23 mouse cellular contexts compared by ENCODE assay signal in genomic region chr6:67179416-67179815, GRCm38 (mm10). TPM values are rescaled to one million over a fixed set of nuclear protein-coding genes. Genes with fewer than 3 reads are reported as not detected.
DNase-seq lines count a peak whose midpoint lies in the region; ATAC-seq and TF ChIP-seq lines count a peak whose summit lies in the region.
"Had no signal": no experiment of that assay in that cellular context is flagged by ENCODE, and none has a peak within 500 bp of the region (broad histone marks: within the 10 kb centered on the region; RNA-seq: fewer than 3 reads in every experiment).

No protein-coding gene starts in this region.

- H3K9ac ChIP-seq in stomach, postnatal 0 days (ENCODE audit: low read length), result no peak overlapping the region
- H3K9ac ChIP-seq: embryonic facial prominence, embryonic 12.5 days; forebrain, embryonic 13.5 days; forebrain, embryonic 15.5 days; forebrain, postnatal 0 days had no signal

- H3K36me3 ChIP-seq in stomach, postnatal 0 days (ENCODE audit: control insufficient read depth, insufficient read depth, low read length), result no peaks in the 10 kb centered on the region
- H3K36me3 ChIP-seq: embryonic facial prominence, embryonic 10.5 days; embryonic facial prominence, embryonic 12.5 days; forebrain, embryonic 15.5 days; G1E had no signal

- no peak overlapping the region for H3K27ac ChIP-seq in stomach, postnatal 0 days (replicated peaks)
- H3K27ac ChIP-seq: embryonic facial prominence, embryonic 10.5 days; embryonic facial prominence, embryonic 12.5 days; forebrain, embryonic 13.5 days; forebrain, embryonic 15.5 days had no signal

- 75% methylated on average over 7 of the region's 7 CpGs for WGBS in stomach, postnatal 0 days

- no peak overlapping the region for H3K4me3 ChIP-seq in stomach, postnatal 0 days (ENCODE audit: low read depth, low read length)
- H3K4me3 ChIP-seq: embryonic facial prominence, embryonic 10.5 days; embryonic facial prominence, embryonic 12.5 days; forebrain, embryonic 13.5 days; forebrain, embryonic 15.5 days had no signal

- H3K4me1 ChIP-seq in stomach, postnatal 0 days (replicated peaks; ENCODE audit: control insufficient read depth, insufficient read depth), result no peaks in the 10 kb centered on the region
- H3K4me1 ChIP-seq: embryonic facial prominence, embryonic 10.5 days; embryonic facial prominence, embryonic 12.5 days; forebrain, embryonic 13.5 days; forebrain, embryonic 15.5 days had no signal

- ATAC-seq in cerebellum, adult (ENCODE audit: insufficient number of reproducible peaks, low FRiP score, low TSS enrichment), result peak; percentile 26; the same call in 1 of the 2 replicates
- no peak for ATAC-seq in stomach, postnatal 0 days (ENCODE audit: low FRiP score, low TSS enrichment)
- ATAC-seq: activated CD4-positive, CD25-positive, alpha-beta regulatory T cell, adult 4 months; CD4-positive, CD25-positive, alpha-beta regulatory T cell, adult 4 months; forebrain, embryonic 13.5 days; forebrain, embryonic 15.5 days; forebrain, postnatal 0 days; Patski had no signal

- TF ChIP-seq EP300 in stomach, postnatal 0 days (optimal IDR thresholded peaks at IDR 0.05), result no peak

- DNase-seq in cerebellum, adult 8-10 months, result no peak
- DNase-seq in cerebellum, postnatal 14 days, result peak; percentile 54 to 71
- DNase-seq in cerebellum, adult 18-20 months, result no peak
- DNase-seq in left cerebral cortex, postnatal 4 days, result peak; percentile 30
- DNase-seq in left cerebral cortex, adult 18-20 months (ENCODE audit: low spot score in 2 of 2), result no peak
- peak; percentile 6 for DNase-seq in stomach, postnatal 0 days (ENCODE audit: low spot score)
- DNase-seq: adrenal gland, adult 8-10 months; adrenal gland, postnatal 14 days; adrenal gland, postnatal 36 days; B cell, adult 2 months; cerebellum, adult 11-12 months; cerebellum, adult 9-10 months; forebrain, postnatal 0 days had no signal

- no peak for TF ChIP-seq CTCF in stomach, postnatal 0 days (IDR thresholded peaks at IDR 0.05; ENCODE audit: low read depth)

- intact Hi-C loops in left cerebral cortex, postnatal 4 days (cut with DNase I), result loop anchor here (10.0 kb wide), 1 partner anchor 135 kb away; no protein-coding TSS in a partner anchor

- no peaks in the 10 kb centered on the region for H3K27me3 ChIP-seq in stomach, postnatal 0 days (ENCODE audit: control insufficient read depth, insufficient read depth, low read length)
- H3K27me3 ChIP-seq: CH12.LX; embryonic facial prominence, embryonic 12.5 days; forebrain, embryonic 13.5 days; forebrain, embryonic 15.5 days had no signal

- H3K4me2 ChIP-seq in stomach, postnatal 0 days (replicated peaks; ENCODE audit: low read depth), result no peak overlapping the region
- H3K4me2 ChIP-seq: embryonic facial prominence, embryonic 12.5 days; forebrain, embryonic 13.5 days; forebrain, embryonic 15.5 days had no signal

- no peaks in the 10 kb centered on the region for H3K9me3 ChIP-seq in stomach, postnatal 0 days (ENCODE audit: control insufficient read depth, low read length)
- H3K9me3 ChIP-seq: embryonic facial prominence, embryonic 10.5 days; embryonic facial prominence, embryonic 12.5 days; forebrain, embryonic 13.5 days; forebrain, embryonic 15.5 days; G1E had no signal

RNA-seq across cellular contexts. Expression of gene Serbp1, which starts 58.6 kb away (rescaled TPM):
- total RNA-seq in left cerebral cortex, postnatal 4 days (2021), result 100 to 1,000 TPM; 284 to 314 TPM
- total RNA-seq in left cerebral cortex, adult 18-20 months (2021), result 100 to 1,000 TPM; 189 to 200 TPM
- 281 and 284 TPM in 2 replicates for polyA plus RNA-seq in stomach, postnatal 0 days (2015; fragmentation: Nextera tagmentation; extraction: Ambion mirVana)

Comparison
In these comparisons a context has a peak if more than half of its experiments do, and no peak if none do; other contexts are left out.
1. DNase-seq: peak in cerebellum, postnatal 14 days (2 of 2), left cerebral cortex, postnatal 4 days (single experiment) and stomach, postnatal 0 days (single experiment); none in cerebellum, adult 8-10 months (single experiment), cerebellum, adult 18-20 months (0 of 2) and left cerebral cortex, adult 18-20 months (0 of 2).